12 mouse cellular contexts compared by ENCODE assay signal in genomic region chr1:172484236-172484635, GRCm38 (mm10). TPM values are rescaled to one million over a fixed set of nuclear protein-coding genes. Genes with fewer than 3 reads are reported as not detected.
DNase-seq lines count a peak whose midpoint lies in the region; ATAC-seq and TF ChIP-seq lines count a peak whose summit lies in the region.
"Had no signal": no experiment of that assay in that cellular context is flagged by ENCODE, and none has a peak within 500 bp of the region (broad histone marks: within the 10 kb centered on the region; RNA-seq: fewer than 3 reads in every experiment).

No protein-coding gene starts in this region.

- H3K4me1 ChIP-seq in kidney, embryonic 15.5 days, result peaks cover 55% of the 10 kb centered on the region
- peaks cover 51% of the 10 kb centered on the region for H3K4me1 ChIP-seq in hindbrain, embryonic 12.5 days
- H3K4me1 ChIP-seq in midbrain, embryonic 11.5 days (ENCODE audit: control insufficient read depth, insufficient read depth, low read length), result peaks cover 55% of the 10 kb centered on the region
- peaks cover 38% of the 10 kb centered on the region for H3K4me1 ChIP-seq in stomach, embryonic 15.5 days
- peaks cover 16% of the 10 kb centered on the region for H3K4me1 ChIP-seq in liver, postnatal 0 days (ENCODE audit: insufficient read depth)

- TF ChIP-seq EP300 in liver, postnatal 0 days (IDR thresholded peaks at IDR 0.05; ENCODE audit: low read depth), result no peak

- H3K9me3 ChIP-seq in kidney, embryonic 15.5 days (replicated peaks), result no peaks in the 10 kb centered on the region
- no peaks in the 10 kb centered on the region for H3K9me3 ChIP-seq in hindbrain, embryonic 12.5 days (replicated peaks)
- H3K9me3 ChIP-seq in midbrain, embryonic 11.5 days (ENCODE audit: control insufficient read depth, low read length), result no peaks in the 10 kb centered on the region
- H3K9me3 ChIP-seq in stomach, embryonic 15.5 days, result no peaks in the 10 kb centered on the region
- H3K9me3 ChIP-seq in liver, postnatal 0 days (ENCODE audit: low read length), result no peaks in the 10 kb centered on the region
- H3K9me3 ChIP-seq: heart, embryonic 12.5 days had no signal

- H3K4me2 ChIP-seq in kidney, embryonic 15.5 days, result peak overlapping the region; percentile 83
- H3K4me2 ChIP-seq in hindbrain, embryonic 12.5 days (replicated peaks), result peak overlapping the region; percentile 79
- H3K4me2 ChIP-seq in midbrain, embryonic 11.5 days, result peak overlapping the region; percentile 81
- peak overlapping the region; percentile 89 for H3K4me2 ChIP-seq in stomach, embryonic 15.5 days
- no peak overlapping the region for H3K4me2 ChIP-seq in liver, postnatal 0 days (ENCODE audit: low read depth, low read length)
- H3K4me2 ChIP-seq: heart, embryonic 12.5 days had no signal

- H3K27ac ChIP-seq in kidney, embryonic 15.5 days, result no peak overlapping the region
- peak overlapping the region; percentile 40 for H3K27ac ChIP-seq in hindbrain, embryonic 12.5 days
- H3K27ac ChIP-seq in midbrain, embryonic 11.5 days (ENCODE audit: low read depth, low read length), result 0 out of 2 replicates have a peak overlapping the region, but pooled peaks have one; percentile 4
- H3K27ac ChIP-seq in stomach, embryonic 15.5 days, result no peak overlapping the region
- no peak overlapping the region for H3K27ac ChIP-seq in liver, postnatal 0 days (ENCODE audit: low read depth)

- peaks cover 21% of the 10 kb centered on the region for H3K36me3 ChIP-seq in kidney, embryonic 15.5 days
- H3K36me3 ChIP-seq in hindbrain, embryonic 12.5 days, result peaks cover 13% of the 10 kb centered on the region
- H3K36me3 ChIP-seq in midbrain, embryonic 11.5 days (ENCODE audit: control insufficient read depth, insufficient read depth, low read length), result peaks cover 7% of the 10 kb centered on the region
- H3K36me3 ChIP-seq in stomach, embryonic 15.5 days, result no peaks in the 10 kb centered on the region
- no peaks in the 10 kb centered on the region for H3K36me3 ChIP-seq in liver, postnatal 0 days (replicated peaks; ENCODE audit: insufficient read depth, low read length)
- H3K36me3 ChIP-seq: heart, embryonic 12.5 days had no signal

- no peak for TF ChIP-seq CTCF in liver, postnatal 0 days (IDR thresholded peaks at IDR 0.05; ENCODE audit: low read depth)

- 47% methylated on average over 11 of the region's 11 CpGs for WGBS in kidney, embryonic 15.5 days
- WGBS in hindbrain, embryonic 12.5 days, result 25% methylated on average over 11 of the region's 11 CpGs
- 26% methylated on average over 11 of the region's 11 CpGs for WGBS in midbrain, embryonic 11.5 days
- 58% methylated on average over 11 of the region's 11 CpGs for WGBS in stomach, embryonic 15.5 days
- 79% methylated on average over 11 of the region's 11 CpGs for WGBS in liver, postnatal 0 days (ENCODE audit: insufficient replicate concordance)

- no peaks in the 10 kb centered on the region for H3K27me3 ChIP-seq in kidney, embryonic 15.5 days
- H3K27me3 ChIP-seq in hindbrain, embryonic 12.5 days, result no peaks in the 10 kb centered on the region; the same call in 1 of the 2 replicates
- H3K27me3 ChIP-seq in midbrain, embryonic 11.5 days (ENCODE audit: control insufficient read depth, insufficient read depth, low read length), result no peaks in the 10 kb centered on the region
- H3K27me3 ChIP-seq in stomach, embryonic 15.5 days (replicated peaks), result no peaks in the 10 kb centered on the region
- no peaks in the 10 kb centered on the region for H3K27me3 ChIP-seq in liver, postnatal 0 days (ENCODE audit: insufficient read depth, low read length)

- no peak overlapping the region for H3K9ac ChIP-seq in kidney, embryonic 15.5 days
- H3K9ac ChIP-seq in hindbrain, embryonic 12.5 days, result peak overlapping the region; percentile 80
- peak overlapping the region; percentile 48; the same call in 1 of the 2 replicates for H3K9ac ChIP-seq in midbrain, embryonic 11.5 days (ENCODE audit: low read length)
- no peak overlapping the region for H3K9ac ChIP-seq in stomach, embryonic 15.5 days
- no peak overlapping the region for H3K9ac ChIP-seq in liver, postnatal 0 days (replicated peaks)
- H3K9ac ChIP-seq: heart, embryonic 12.5 days had no signal

- H3K4me3 ChIP-seq in kidney, embryonic 15.5 days (replicated peaks), result peak overlapping the region; percentile 71
- H3K4me3 ChIP-seq in hindbrain, embryonic 12.5 days, result peak overlapping the region; percentile 71
- peak overlapping the region; percentile 74 for H3K4me3 ChIP-seq in midbrain, embryonic 11.5 days (ENCODE audit: low read depth, low read length)
- H3K4me3 ChIP-seq in stomach, embryonic 15.5 days (replicated peaks), result peak overlapping the region; percentile 60; the same call in 1 of the 2 replicates
- H3K4me3 ChIP-seq in liver, postnatal 0 days (ENCODE audit: low read depth, low read length), result no peak overlapping the region
- H3K4me3 ChIP-seq: heart, embryonic 12.5 days; myocyte had no signal

- no peak for ATAC-seq in kidney, embryonic 15.5 days (replicated peaks; ENCODE audit: low FRiP score)
- no peak for ATAC-seq in hindbrain, embryonic 12.5 days (ENCODE audit: low FRiP score)
- no peak for ATAC-seq in midbrain, embryonic 11.5 days (ENCODE audit: low FRiP score)
- ATAC-seq in stomach, embryonic 15.5 days (ENCODE audit: insufficient read depth, low FRiP score, low read depth), result no peak
- no peak for ATAC-seq in liver, postnatal 0 days

- DNase-seq in kidney, postnatal 36 days, result no peak
- DNase-seq in midbrain, embryonic 11.5 days (ENCODE audit: low spot score, missing footprints), result peak; percentile 87
- DNase-seq in urinary bladder, postnatal 36 days (ENCODE audit: low spot score in 2 of 2), result no peak
- DNase-seq in liver, postnatal 0 days, result no peak
- DNase-seq in cerebellum, postnatal 4 days (ENCODE audit: low spot score in 2 of 2), result no peak
- DNase-seq: spleen, adult 18-20 months had no signal

RNA-seq across cellular contexts. Expression of gene Igsf9, which starts 2.6 kb away (rescaled TPM):
- 45.0 and 46.0 TPM in 2 replicates for polyA plus RNA-seq in kidney, embryonic 15.5 days (2015; fragmentation: Nextera tagmentation; extraction: Ambion mirVana)
- polyA plus RNA-seq in hindbrain, embryonic 12.5 days (2016; fragmentation: Nextera tagmentation; extraction: Ambion mirVana), result 69.9 and 82.2 TPM in 2 replicates
- polyA plus RNA-seq in midbrain, embryonic 11.5 days (2014; fragmentation: Nextera tagmentation; extraction: Ambion mirVana), result 48.8 and 49.7 TPM in 2 replicates
- polyA plus RNA-seq in stomach, embryonic 15.5 days (2015; fragmentation: Nextera tagmentation; extraction: Ambion mirVana), result 49.0 and 50.1 TPM in 2 replicates
- 0.32 and 0.73 TPM in 2 replicates for polyA plus RNA-seq in liver, postnatal 0 days (2015; fragmentation: Nextera tagmentation; extraction: Ambion mirVana)

RNA-seq across cellular contexts. Expression of gene Slamf9, which starts 9.1 kb away (rescaled TPM):
- polyA plus RNA-seq in kidney, embryonic 15.5 days (2015; fragmentation: Nextera tagmentation; extraction: Ambion mirVana), result 0.73 and 1.1 TPM in 2 replicates
- polyA plus RNA-seq in hindbrain, embryonic 12.5 days (2016; fragmentation: Nextera tagmentation; extraction: Ambion mirVana), result 0.27 and 0.40 TPM in 2 replicates
- polyA plus RNA-seq in midbrain, embryonic 11.5 days (2014; fragmentation: Nextera tagmentation; extraction: Ambion mirVana), result 0.12 and 0.23 TPM in 2 replicates
- polyA plus RNA-seq in stomach, embryonic 15.5 days (2015; fragmentation: Nextera tagmentation; extraction: Ambion mirVana), result 0.79 and 1.0 TPM in 2 replicates
- 1.1 and 1.5 TPM in 2 replicates for polyA plus RNA-seq in liver, postnatal 0 days (2015; fragmentation: Nextera tagmentation; extraction: Ambion mirVana)

RNA-seq across cellular contexts. Expression of gene Tagln2, which starts 15.6 kb away (rescaled TPM):
- 246 and 251 TPM in 2 replicates for polyA plus RNA-seq in kidney, embryonic 15.5 days (2015; fragmentation: Nextera tagmentation; extraction: Ambion mirVana)
- polyA plus RNA-seq in hindbrain, embryonic 12.5 days (2016; fragmentation: Nextera tagmentation; extraction: Ambion mirVana), result 53.2 and 64.5 TPM in 2 replicates
- polyA plus RNA-seq in midbrain, embryonic 11.5 days (2014; fragmentation: Nextera tagmentation; extraction: Ambion mirVana), result 36.3 and 39.1 TPM in 2 replicates
- polyA plus RNA-seq in stomach, embryonic 15.5 days (2015; fragmentation: Nextera tagmentation; extraction: Ambion mirVana), result 341 and 366 TPM in 2 replicates
- 104 and 105 TPM in 2 replicates for polyA plus RNA-seq in liver, postnatal 0 days (2015; fragmentation: Nextera tagmentation; extraction: Ambion mirVana)

RNA-seq across cellular contexts. Expression of gene Cfap45, which starts 36.4 kb away (rescaled TPM):
- polyA plus RNA-seq in kidney, embryonic 15.5 days (2015; fragmentation: Nextera tagmentation; extraction: Ambion mirVana), result 1.4 and 2.2 TPM in 2 replicates
- 3.3 and 4.4 TPM in 2 replicates for polyA plus RNA-seq in hindbrain, embryonic 12.5 days (2016; fragmentation: Nextera tagmentation; extraction: Ambion mirVana)
- polyA plus RNA-seq in midbrain, embryonic 11.5 days (2014; fragmentation: Nextera tagmentation; extraction: Ambion mirVana), result 1.0 and 1.1 TPM in 2 replicates
- 2.4 TPM in 2 replicates for polyA plus RNA-seq in stomach, embryonic 15.5 days (2015; fragmentation: Nextera tagmentation; extraction: Ambion mirVana)
- polyA plus RNA-seq in liver, postnatal 0 days (2015; fragmentation: Nextera tagmentation; extraction: Ambion mirVana), result 0.32 and 0.37 TPM in 2 replicates
- polyA plus RNA-seq: C2C12, myocyte had no signal

Comparison
In these comparisons a context has a peak if more than half of its experiments do, and no peak if none do; other contexts are left out.
1. H3K27ac ChIP-seq: peak in hindbrain, embryonic 12.5 days (single experiment) and midbrain, embryonic 11.5 days (single experiment); none in kidney, embryonic 15.5 days (single experiment), stomach, embryonic 15.5 days (single experiment) and liver, postnatal 0 days (single experiment).
2. H3K9ac ChIP-seq: peak in hindbrain, embryonic 12.5 days (single experiment) and midbrain, embryonic 11.5 days (single experiment); none in kidney, embryonic 15.5 days (single experiment), stomach, embryonic 15.5 days (single experiment) and liver, postnatal 0 days (single experiment).
3. RNA of gene Igsf9, which starts 2.6 kb away (polyA plus RNA-seq): 69.9 to 82.2 TPM in hindbrain, embryonic 12.5 days, 48.8 to 49.7 TPM in midbrain, embryonic 11.5 days, 49.0 to 50.1 TPM in stomach, embryonic 15.5 days and 45.0 to 46.0 TPM in kidney, embryonic 15.5 days; 0.32 to 0.73 TPM in liver, postnatal 0 days; every median in the first group is over 10 times any median in the second.